Mouse (Mus musculus): ENCODE measurements at regions not wholly inside any gene's neighbourhood (a gene's known extent, or its start where the extent isn't known, plus 50 kb on each side); places are given as distances from the start of the nearest gene placed in this dataset.

GRCm38 (mm10) chr14:104027077-104027899, 183.1 kb upstream of the Ednrb start:
- peak; percentile 41 for DNase-seq (ENCODE audit: extremely low spot score, low spot score)

DNA sequence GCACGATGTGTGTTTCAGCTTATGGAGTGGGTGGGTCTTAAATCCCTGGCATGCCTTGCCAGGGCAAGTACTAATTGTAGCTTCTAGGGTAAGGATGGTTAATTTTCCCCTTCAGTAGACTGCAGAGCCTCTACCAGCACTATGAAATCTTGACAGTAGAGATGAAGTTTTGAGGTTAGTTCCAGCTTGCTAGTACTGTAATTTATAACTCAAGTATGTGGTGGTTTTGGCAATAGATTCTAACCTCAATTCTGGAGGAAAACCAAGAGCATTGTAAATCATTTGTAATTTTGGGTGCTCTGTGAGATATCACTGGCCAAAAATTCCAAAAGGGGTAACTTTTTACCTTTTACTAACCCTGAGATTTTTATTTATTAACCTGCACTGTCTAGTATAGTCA, 164.3 kb upstream of the Ednrb start:
- no peak for DNase-seq (ENCODE audit: extremely low spot score, low spot score)

GRCm38 (mm10) chr14:104006426-104006825, 162.2 kb upstream of the Ednrb start:
- no peak for DNase-seq (ENCODE audit: extremely low spot score, low spot score)

DNA sequence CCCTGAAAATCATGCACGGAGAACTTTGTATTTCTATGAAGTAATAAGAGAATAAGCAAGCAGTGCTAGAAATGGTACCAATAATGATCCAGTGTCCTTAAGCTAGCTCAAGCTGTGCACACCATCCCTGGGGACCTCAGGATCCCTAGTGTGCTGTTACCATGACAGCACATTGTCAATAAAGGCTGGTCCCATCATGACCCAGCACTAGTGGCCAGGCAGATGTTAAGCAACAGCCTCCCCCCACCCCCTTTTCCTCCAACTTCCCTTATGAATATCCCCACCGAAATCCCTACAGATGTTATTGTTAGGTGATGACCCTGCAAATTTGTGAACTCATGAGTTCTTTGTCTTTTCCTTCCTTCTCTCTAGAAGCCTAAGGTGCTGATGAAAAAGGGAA, 160.9 kb upstream of the Ednrb start:
- no peak for DNase-seq (ENCODE audit: extremely low spot score, low spot score)

GRCm38 (mm10) chr14:104002421-104002820, 158.2 kb upstream of the Ednrb start:
- no peak for DNase-seq (ENCODE audit: extremely low spot score, low spot score)

DNA sequence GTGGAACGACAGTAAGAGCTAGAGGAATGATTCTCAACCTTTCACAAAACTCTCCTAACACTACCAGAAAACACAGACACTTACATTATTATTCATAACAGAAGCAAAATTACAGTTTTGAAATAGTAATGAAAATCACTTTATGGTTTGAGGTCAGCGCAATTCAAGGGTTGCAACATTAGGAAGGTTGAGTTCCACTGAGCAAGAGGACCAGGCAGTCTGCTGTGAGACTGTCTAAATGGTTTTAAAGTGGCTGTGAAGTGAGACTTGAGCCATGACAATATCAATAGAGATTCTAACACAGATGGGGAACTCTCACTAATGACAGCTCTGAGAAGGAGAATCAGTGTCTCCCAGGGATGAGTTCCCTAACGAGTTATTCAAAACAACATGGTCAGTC, 146.2 kb upstream of the Ednrb start:
- no peak for DNase-seq (ENCODE audit: extremely low spot score, low spot score)

DNA sequence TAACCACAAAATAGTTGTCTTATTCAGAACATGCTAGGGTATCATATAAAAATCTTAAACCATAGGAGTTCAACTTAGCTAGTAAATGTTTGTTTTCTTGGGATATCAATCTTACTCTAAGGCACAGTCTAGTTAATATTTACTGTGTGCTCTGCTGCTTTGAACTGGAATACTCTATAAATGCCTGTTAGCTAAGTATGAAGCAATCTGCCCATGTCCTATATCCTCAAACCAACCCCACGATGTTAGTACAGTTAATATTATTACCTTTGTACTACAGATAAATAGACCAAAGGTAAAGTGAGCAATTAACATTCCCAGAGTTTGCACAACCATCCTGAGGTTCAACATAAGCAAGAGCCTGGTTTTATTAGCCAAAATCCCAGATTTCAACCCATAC, 145.7 kb upstream of the Ednrb start:
- DNase-seq (ENCODE audit: extremely low spot score, low spot score), result no peak

- no peak for DNase-seq (ENCODE audit: extremely low spot score, low spot score)
These were observed 143.1 kb upstream of the Ednrb start for GRCm38 (mm10) chr14:103987266-103987665.

DNA sequence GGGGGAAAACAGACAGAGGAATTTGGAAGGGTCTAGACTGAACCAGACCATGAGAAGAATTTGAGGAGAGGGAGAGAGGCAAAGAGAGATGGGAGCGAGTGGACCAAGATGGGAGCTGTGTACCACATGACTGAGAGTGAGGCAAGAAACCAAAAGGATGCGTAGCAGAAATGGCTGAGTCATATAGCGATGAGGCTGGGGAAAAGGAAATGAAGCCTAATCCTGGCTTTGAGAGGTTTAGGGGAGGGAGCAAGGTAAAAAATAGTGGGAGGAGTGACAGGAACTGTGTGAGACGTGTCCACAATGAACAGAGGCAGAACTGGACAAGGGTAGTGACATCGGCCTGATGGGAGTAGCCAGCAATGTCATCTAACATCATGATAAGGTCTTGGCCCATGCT, 140.1 kb upstream of the Ednrb start:
- no peak for DNase-seq (ENCODE audit: extremely low spot score, low spot score)

DNA sequence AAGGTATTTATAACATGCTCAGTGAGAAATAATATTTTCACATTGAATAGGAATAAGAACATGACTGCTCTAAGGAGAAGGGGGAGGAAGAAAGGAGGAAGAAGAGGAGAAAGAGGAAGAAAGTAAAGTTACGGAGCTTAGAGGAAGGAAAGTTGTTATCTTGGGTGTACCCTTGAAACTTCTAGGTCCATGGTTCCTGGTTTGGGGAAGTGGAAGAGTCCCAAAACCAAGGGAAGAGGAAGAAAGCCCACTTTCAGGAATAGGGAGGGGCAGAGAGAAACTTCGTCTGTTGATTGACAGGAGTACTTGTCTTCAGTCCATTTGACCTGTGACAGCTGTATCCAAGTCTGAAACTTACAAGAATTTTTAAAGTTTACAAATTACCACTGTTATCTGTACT, 134.6 kb upstream of the Ednrb start:
- DNase-seq (ENCODE audit: extremely low spot score, low spot score), result no peak

GRCm38 (mm10) chr14:103977769-103978168, 133.6 kb upstream of the Ednrb start:
- DNase-seq (ENCODE audit: extremely low spot score, low spot score), result no peak

- no peak for DNase-seq (ENCODE audit: extremely low spot score, low spot score)
These were observed 129.8 kb upstream of the Ednrb start for GRCm38 (mm10) chr14:103973955-103974354.

DNA sequence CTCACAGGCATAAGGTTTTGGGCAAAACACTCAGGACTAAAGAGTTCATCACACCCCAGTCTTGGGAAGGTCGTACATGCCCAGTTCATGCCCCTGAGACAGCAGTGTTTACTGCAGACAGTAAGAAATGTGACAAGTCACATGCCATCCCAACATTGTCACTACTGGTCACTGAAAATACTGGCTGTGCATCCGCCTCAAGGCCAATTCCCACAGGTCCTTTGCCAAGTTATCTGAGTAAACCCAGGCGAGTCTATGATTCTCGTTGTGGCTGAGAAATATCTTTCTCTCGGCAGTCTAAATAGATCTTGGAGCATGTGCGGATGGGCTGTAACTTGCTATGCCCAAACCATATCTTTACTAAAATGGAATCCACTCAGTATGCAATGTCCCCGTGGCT, 128.9 kb upstream of the Ednrb start:
- no peak for DNase-seq (ENCODE audit: extremely low spot score, low spot score)

DNA sequence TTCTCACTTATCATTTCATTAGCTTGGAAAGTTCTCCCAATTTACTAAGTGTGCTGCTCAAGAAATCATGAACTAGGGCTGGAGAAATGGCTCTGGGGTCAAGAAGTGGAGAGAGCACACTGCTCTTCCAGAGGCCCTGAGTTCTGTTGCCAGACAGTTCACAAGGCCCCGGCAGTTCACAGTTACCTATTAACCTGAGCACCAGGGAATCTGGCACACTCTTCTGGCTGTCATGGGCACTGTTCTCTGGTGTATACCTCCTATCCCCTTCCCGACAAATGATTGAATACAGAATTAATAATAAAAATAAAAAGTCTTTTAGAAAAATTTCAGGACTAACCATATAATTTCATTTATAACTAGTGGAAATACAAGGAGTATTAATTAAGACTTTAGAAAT, 125.1 kb upstream of the Ednrb start:
- DNase-seq (ENCODE audit: extremely low spot score, low spot score), result no peak

DNA sequence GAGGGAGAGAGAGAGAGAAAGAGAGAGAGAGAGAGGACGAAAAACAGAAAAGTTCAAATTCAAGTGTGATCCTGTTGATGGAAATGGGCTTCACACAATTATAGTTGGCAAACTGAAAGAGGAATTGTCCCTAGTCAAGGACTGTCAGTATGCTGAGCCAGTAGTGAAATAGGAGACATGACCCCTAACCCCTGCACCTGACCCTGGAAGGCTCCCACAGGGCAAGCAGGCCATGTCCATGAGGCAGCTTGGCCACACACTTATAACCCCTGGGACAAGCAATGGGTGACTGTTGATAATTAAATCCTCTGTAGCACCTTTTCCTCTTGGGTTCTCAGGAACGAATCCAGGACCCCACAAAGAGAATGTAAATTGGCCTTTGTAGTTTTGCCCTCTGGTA, 122.1 kb upstream of the Ednrb start:
- no peak for DNase-seq (ENCODE audit: extremely low spot score, low spot score)

DNA sequence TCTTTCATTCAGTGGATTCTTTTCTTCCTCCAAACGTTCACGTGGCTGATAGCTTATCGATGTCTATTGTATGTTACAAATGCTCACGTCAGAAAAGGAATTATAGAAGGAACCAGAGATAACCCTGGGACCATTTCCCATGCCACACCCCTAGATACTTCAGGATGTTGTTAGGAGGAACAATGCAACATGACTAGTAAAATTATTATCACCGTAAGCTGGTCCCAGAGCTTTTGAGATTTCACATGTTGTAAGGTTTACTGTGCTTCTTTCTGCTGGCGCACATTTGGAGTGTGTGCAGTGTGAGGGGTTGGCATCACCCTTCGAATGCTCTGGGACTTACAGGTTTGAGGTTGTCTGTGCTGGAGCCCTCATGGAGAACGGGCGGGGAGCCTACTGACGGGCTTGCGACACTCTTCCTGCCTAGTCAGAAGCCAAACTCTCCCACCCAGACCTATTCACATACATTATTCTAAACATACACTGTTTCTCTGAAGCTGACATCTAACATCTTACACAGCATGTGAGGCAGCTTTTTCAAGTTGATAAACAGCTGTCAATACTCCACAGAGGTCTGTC, 118.2 kb upstream of the Ednrb start:
- DNase-seq (ENCODE audit: extremely low spot score, low spot score), result no peak

GRCm38 (mm10) chr14:103951899-103952298, 107.7 kb upstream of the Ednrb start:
- DNase-seq (ENCODE audit: extremely low spot score, low spot score), result no peak

DNA sequence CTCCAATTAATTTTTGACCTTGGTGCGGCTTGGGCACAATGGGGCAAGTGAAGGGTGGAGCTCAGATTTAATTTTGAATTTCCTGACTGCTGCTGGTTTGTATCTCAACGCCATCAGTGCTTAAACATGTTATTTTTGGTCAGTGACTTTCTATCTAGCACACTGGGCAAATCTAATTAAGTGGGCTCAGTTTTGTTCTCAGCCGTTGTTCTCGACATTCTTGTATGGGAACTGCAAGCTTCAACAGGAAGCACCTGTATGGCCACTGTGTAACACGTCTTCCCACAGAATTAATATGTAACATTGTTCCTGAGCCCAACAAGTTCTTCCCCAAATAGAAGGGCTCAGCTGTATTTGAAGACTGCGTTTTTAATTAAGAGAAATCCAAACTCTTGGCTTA, 105.7 kb upstream of the Ednrb start:
- no peak for DNase-seq (ENCODE audit: extremely low spot score, low spot score)

DNA sequence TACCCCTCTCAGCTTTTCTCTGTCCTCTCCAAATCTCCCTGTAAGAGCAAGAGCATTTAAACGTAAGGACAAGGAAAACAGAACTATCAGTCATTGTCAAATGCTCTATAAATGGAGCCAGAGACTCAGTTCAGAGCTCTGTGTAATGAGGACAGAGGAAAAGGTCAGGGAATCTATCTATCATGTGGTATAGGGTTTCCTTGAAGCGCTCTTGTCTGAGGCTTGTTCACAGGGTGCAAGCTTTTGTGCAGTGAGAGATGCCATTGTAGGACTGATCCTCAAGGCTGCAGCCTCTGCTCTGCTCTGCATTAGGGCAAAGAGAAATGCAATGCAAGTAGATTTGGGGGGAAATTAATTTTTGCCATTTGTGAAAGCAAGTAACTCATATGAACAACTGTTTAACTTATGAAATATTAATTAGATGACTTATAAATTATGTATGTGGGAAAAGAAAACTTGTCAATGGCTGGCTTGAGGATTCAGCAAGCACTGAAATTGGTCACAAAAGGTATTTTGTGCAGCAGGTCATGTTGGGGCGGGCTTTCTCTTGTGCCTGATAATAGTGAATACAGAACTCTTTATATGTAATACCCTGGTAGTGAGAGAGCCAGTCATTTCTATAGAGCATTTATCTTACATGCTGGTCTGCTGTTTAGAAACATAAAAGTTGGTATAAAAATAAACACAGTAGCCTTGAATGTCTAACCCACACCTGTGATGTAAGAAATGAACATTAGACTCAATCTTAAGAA, 104.0 kb upstream of the Ednrb start:
- DNase-seq (ENCODE audit: extremely low spot score, low spot score), result no peak

- no peak for DNase-seq (ENCODE audit: extremely low spot score, low spot score)
These were observed 101.6 kb upstream of the Ednrb start for GRCm38 (mm10) chr14:103945753-103946152.

DNA sequence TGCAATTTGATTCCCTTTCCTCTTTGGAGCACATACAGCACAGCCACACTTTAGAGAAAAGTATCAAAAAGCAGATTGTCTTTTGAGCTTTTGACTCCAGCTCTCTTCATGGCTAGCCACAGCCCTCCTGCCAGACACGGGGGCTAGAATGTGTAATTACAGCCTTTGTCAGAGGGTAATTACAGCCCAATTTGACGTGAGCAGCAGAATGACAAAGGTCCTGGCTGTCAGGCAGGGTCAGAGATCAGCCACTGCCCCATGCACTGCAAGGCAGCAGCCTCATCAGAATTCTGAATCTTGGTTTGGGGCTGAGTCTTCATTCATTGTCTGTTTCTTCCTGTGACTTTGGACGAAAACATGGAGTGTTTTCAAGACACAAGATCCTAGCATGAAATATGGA, 95.7 kb upstream of the Ednrb start:
- DNase-seq (ENCODE audit: extremely low spot score, low spot score), result peak; percentile 48

DNA sequence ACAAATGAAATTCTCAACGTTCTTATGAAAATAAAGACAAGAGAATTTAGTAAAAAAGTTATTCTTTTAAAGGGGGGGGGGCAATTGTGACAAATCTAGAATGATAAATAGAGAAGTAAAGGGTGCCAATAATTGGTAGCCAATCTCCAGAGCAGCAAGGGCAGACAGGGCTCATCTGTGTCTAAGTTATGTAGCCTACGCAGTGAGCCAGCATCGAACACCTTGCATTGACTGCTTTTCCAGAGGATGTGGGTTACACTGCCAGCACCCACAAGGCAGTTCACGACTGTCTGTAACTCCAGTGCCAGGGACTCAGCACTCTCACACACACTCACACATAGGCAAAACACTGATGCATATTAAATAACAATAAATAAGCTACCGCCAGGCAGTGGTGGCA, 94.7 kb upstream of the Ednrb start:
- DNase-seq (ENCODE audit: extremely low spot score, low spot score), result no peak

- DNase-seq (ENCODE audit: extremely low spot score, low spot score), result no peak
These were observed 94.0 kb upstream of the Ednrb start for GRCm38 (mm10) chr14:103938201-103938600.

Data from neural tube, embryonic 10.5 days (tissue).